Mouse (Mus musculus) C2C12 (cell line): ENCODE measurements around the gene Abca1.

Experiments used
- CTCF ChIP-seq: IDR thresholded peaks from one replicate; pipeline ENCODE4 v1.5.1; 2011; ENCODE audit not compliant: control insufficient read depth, insufficient read depth, insufficient read length
- MYOD1 ChIP-seq: IDR thresholded peaks from one replicate; pipeline ENCODE4 v1.6.1; 2011; ENCODE audit warnings: low read depth; ENCODE audit not compliant: control insufficient read depth, insufficient read length

GRCm38 (mm10) chr4:53102529-53102928 is 57.2 kb downstream of the Abca1 start:
- no peak for TF ChIP-seq CTCF
- TF ChIP-seq MYOD1, result no peak
